Comparison of ENCODE assay signal across 16 mouse cellular contexts in the genomic region with DNA sequence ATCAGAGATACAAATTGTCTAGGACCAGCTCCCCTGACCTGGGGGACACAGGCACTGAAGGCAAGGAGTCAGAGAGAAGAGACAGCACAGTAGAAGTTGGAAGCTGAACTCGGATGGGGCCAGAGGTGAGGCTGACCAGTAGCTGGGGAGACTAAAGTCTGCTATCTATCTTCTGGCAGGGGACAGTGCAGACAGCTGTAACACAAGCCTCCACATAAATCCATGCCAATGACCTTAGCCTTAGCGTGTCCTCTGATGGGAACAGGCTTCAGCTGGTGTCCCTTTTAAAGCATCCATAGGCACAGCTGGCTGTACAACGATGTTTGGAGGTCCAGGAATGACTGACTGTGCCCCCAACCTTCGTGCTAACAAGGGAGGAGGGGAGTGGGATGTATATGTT.
DNase-seq lines count a peak whose midpoint lies in the region; ATAC-seq and TF ChIP-seq lines count a peak whose summit lies in the region.
"Had no signal": no experiment of that assay in that cellular context is flagged by ENCODE, and none has a peak within 500 bp of the region (broad histone marks: within the 10 kb centered on the region; RNA-seq: fewer than 3 reads in every experiment).

No protein-coding gene starts in this region.

- H3K27me3 ChIP-seq in liver, adult 2 months (ENCODE audit: control insufficient read depth, insufficient read depth, low read length): no peaks in the 10 kb centered on the region
- no peaks in the 10 kb centered on the region for H3K27me3 ChIP-seq in hindbrain, embryonic 12.5 days
- H3K27me3 ChIP-seq: hindbrain, embryonic 15.5 days; liver, embryonic 13.5 days; neural tube, embryonic 13.5 days had no signal

- no peak overlapping the region for H3K27ac ChIP-seq in liver, adult 2 months (replicated peaks; ENCODE audit: insufficient read depth, low read depth, low read length)
- no peak overlapping the region for H3K27ac ChIP-seq in hindbrain, embryonic 12.5 days
- H3K27ac ChIP-seq: hindbrain, embryonic 15.5 days; liver, embryonic 13.5 days had no signal

- peak; percentile 96 for DNase-seq in heart, adult 11 months
- DNase-seq in heart, postnatal 25 days (ENCODE audit: low spot score): no peak
- DNase-seq in liver, adult 2 months (ENCODE audit: extremely low read depth, low read depth, low spot score): peak; percentile 75
- no peak for DNase-seq in liver
- peak; percentile 44 to 60 for DNase-seq in heart, adult 9 months (ENCODE audit: low spot score in 2 of 2)
- DNase-seq in heart, postnatal 10 days: peak; percentile 66 to 70
- DNase-seq in B cell, adult 2 months: no peak
- DNase-seq: embryo, embryonic 11 days; layer of hippocampus, postnatal 36 days; liver, embryonic 13.5 days; right cerebral cortex, postnatal 25 days; thymus, postnatal 4 days had no signal

- WGBS in liver, adult 2 months: 52% methylated on average over 4 of the region's 4 CpGs
- WGBS in hindbrain, embryonic 12.5 days: 78% methylated on average over 4 of the region's 4 CpGs

- no peaks in the 10 kb centered on the region for H3K36me3 ChIP-seq in liver, adult 2 months (ENCODE audit: control insufficient read depth, insufficient read depth, low read length)
- H3K36me3 ChIP-seq in hindbrain, embryonic 12.5 days: no peaks in the 10 kb centered on the region
- H3K36me3 ChIP-seq: hindbrain, embryonic 15.5 days; liver, embryonic 13.5 days; neural tube, embryonic 13.5 days had no signal

- intact Hi-C loops in heart, postnatal 25 days (cut with DNase I): no loop called here
- intact Hi-C loops in heart, postnatal 10 days (cut with DNase I): no loop called here

- no peaks in the 10 kb centered on the region for H3K9me3 ChIP-seq in hindbrain, embryonic 12.5 days (replicated peaks)
- H3K9me3 ChIP-seq: hindbrain, embryonic 15.5 days; liver, embryonic 13.5 days; neural tube, embryonic 13.5 days had no signal

- no peak for ATAC-seq in hindbrain, embryonic 12.5 days (ENCODE audit: low FRiP score)
- ATAC-seq: forebrain, embryonic 14.5 days had no signal

- no peak for TF ChIP-seq CTCF in liver, adult 2 months (IDR thresholded peaks at IDR 0.05; ENCODE audit: low read depth, low read length)

- no peak for TF ChIP-seq POLR2A in liver, adult 2 months (IDR thresholded peaks at IDR 0.05; ENCODE audit: extremely low read depth, insufficient read depth, low read length)

- H3K4me1 ChIP-seq in liver, adult 2 months (ENCODE audit: control insufficient read depth, insufficient read depth, low read length): peaks cover 8% of the 10 kb centered on the region
- H3K4me1 ChIP-seq in hindbrain, embryonic 12.5 days: no peaks in the 10 kb centered on the region
- H3K4me1 ChIP-seq: liver, embryonic 13.5 days; neural tube, embryonic 13.5 days had no signal

- no peak overlapping the region for H3K4me2 ChIP-seq in hindbrain, embryonic 12.5 days (replicated peaks)
- H3K4me2 ChIP-seq: hindbrain, embryonic 15.5 days; liver, embryonic 13.5 days; neural tube, embryonic 13.5 days had no signal

- no peak overlapping the region for H3K4me3 ChIP-seq in liver, adult 2 months (ENCODE audit: insufficient read depth, low read depth, low read length)
- no peak overlapping the region for H3K4me3 ChIP-seq in hindbrain, embryonic 12.5 days
- H3K4me3 ChIP-seq: hindbrain, embryonic 15.5 days; liver, embryonic 13.5 days; neural tube, embryonic 13.5 days had no signal

- no peaks in the 10 kb centered on the region for H3K79me2 ChIP-seq in liver, adult 2 months (ENCODE audit: control insufficient read depth, insufficient read depth, low read length)

- H3K9ac ChIP-seq in liver, adult 2 months (ENCODE audit: low read depth, low read length): no peak overlapping the region
- H3K9ac ChIP-seq in hindbrain, embryonic 12.5 days: no peak overlapping the region
- H3K9ac ChIP-seq: hindbrain, embryonic 15.5 days; liver, embryonic 13.5 days; neural tube, embryonic 13.5 days had no signal

Comparison
In these comparisons a context has a peak if more than half of its experiments do, and no peak if none do; other contexts are left out.
1. DNase-seq: peak in heart, adult 11 months (single experiment), liver, adult 2 months (single experiment), heart, adult 9 months (2 of 2) and heart, postnatal 10 days (2 of 2); none in heart, postnatal 25 days (single experiment), liver (single experiment) and B cell, adult 2 months (0 of 2).